Mouse (Mus musculus) small intestine, adult 2 months (tissue): ENCODE measurements around the gene Ypel2.

Source experiments
- CTCF ChIP-seq: fragments of 200-500 bp; IDR thresholded peaks from 2 replicates; pipeline ENCODE4 v1.5.1; 2012; ENCODE audit warnings: low read depth, mild to moderate bottlenecking, control low read depth, inconsistent platforms, low read length, moderate library complexity, mixed read lengths; ENCODE audit not compliant: insufficient replicate concordance, insufficient read length; ENCODE audit errors: extremely low read depth
- POLR2A ChIP-seq: fragments of 200-500 bp; IDR thresholded peaks from 2 replicates; pipeline ENCODE4 v1.6.1; 2012; ENCODE audit warnings: low read depth, mild to moderate bottlenecking, control low read depth, inconsistent platforms, low read length, moderate library complexity

- TF ChIP-seq CTCF (no peak), POLR2A (no peak)
These were observed 40.8 kb downstream of the Ypel2 start for GRCm38 (mm10) chr11:86952659-86953058.
